Mouse (Mus musculus): ENCODE data around the gene Cadm2. TPM values are rescaled to one million over a fixed set of nuclear protein-coding genes. Genes with fewer than 3 reads are reported as not detected.
A peak's percentile ranks its signal among the peaks of the same experiment; 100 is the strongest.

Cadm2 gene
- total RNA-seq, 2 experiments from 2014 or later, result 0.20 to 1.3 TPM

DNA sequence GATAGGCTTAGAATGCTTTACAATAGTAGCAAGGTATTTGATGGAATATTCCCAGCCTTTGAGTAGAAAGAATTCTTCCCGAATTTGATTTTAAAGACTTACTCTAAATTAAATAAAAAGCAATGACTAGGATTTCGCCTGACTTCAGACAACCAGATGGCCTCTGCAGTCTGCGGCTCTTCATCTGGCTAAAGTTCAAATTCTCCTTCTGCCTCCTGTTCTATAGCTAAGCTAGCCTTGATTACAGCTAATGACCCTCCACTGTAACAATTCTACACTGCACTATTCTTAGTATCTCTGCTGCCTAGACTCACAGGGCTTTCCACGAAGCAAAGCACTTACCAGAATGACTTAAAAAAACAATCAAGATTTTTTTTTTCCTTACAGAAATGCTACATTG, 495.9 kb downstream of the Cadm2 start:
- no peak for DNase-seq

DNA sequence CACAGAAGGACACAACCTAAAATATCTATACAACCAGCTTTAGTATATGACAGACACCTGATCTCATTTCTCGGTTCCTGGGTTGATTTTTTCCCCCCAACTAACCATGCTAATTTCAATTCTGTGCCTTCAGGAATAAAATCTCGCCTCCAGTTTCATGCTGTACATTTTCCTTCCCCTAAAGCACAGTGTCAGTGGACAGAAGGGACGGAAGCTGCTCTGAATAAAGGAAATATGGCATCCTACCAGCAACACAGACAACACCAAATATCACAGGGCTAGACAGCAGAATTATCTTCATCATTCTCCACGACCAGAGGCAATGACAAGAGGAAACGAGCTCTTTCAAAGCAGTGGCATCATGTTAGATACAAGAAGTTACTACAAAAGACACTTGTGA, 498.2 kb downstream of the Cadm2 start:
- no peak for DNase-seq

DNA sequence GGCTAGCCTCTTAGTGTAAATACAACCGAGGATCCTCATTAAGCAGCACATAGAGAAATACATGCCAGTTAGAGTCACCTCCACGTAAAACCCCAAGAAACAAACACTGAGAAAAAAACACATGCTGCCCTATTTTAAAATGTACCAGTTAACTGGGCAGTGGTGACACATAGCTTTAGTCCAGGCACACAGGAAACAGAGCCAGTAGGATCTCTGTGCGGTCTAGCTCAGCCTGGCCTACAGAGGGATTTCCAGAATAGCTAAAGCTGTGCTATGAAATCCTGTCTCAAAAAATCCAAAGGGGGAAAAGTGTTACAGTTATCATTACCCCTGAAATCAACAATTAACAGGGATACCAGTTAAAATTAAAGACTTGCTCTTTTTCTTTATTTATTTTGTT, 498.9 kb downstream of the Cadm2 start:
- DNase-seq, result no peak

DNA sequence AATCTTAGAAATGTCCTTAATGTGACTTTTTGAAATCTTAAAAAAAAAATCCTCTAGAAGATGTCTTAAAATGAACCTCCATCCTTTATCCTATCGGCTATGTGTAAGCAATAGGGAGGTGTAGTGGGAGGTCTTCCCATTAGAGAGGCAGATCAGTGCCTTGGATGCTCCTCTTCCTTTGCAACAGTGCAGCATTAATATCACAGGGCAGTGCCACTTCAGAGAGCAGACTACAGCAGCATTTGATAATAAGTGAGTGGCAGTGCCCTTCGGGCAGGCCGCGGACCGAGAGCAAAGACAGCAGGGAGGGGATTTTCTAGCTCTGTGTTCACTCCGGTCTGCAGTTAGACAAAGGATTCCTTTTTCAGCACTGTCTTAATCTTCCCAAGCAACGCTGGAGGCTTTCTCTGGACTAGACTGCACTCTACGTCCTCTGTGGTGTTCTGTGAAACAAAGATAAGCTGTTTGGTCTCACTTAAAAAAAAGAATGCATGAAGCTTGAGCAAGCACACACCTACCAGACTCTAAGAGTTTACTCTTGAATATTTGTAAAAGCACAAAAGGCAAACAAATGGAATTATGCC, 514.1 kb downstream of the Cadm2 start:
- no peak for DNase-seq

DNA sequence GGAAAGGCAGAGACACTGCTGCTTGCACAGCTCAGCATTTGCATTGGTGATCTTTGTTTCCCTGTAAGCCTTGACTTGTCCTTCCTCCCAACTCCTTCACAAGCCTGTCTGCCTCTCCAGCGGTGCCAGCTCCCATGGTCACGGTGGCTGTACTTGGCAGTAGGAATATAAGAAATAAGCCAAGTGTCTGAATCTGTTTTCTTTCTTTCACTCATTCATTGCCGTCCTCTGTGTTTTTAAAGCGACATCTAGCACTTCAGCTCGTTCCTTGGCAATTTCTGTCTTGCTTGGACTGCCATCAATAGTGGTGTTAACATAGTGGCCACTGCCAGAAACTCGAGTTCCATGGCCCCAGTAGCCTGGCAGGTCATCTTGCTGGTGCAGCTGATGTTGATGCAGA, 524.0 kb downstream of the Cadm2 start:
- DNase-seq, result peak; percentile 5

DNA sequence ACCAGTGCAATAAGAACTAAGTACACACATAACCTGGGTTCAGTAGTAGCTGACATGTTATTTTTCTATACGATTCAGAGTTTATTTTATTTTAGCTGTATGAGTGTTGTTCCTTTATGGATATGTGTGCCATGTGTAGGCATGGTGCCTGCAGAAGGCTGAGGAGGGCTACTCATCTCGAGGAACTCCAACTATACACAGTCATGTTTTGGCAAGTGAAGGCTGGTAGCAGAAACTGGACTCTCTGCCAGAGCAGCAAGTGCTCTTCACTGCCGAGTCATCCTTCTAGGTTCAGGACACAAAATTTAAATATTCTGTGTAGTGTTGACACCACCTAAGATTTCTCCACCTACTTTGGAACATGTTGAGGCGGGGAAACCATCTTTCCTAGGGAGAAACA, 524.8 kb downstream of the Cadm2 start:
- DNase-seq, result no peak

DNA sequence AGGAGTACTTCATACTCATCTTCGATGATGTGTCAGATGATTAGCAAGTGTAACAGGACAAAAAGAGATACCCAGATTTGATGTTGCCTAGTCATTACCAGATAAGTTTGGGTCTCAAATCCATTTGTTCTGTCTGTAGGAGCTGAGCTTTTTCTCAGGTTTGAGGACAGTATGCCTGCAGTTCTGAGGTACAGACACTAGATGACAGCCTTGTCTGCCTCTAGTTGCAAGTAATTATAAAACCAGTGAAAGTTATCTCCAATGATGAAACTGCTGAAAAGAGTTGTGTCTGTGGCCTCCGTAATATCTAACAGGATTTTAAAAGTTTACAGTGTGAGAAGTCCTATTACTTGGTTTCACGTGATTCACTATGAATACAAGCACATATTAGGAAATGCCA, 531.0 kb downstream of the Cadm2 start:
- DNase-seq, result no peak

DNA sequence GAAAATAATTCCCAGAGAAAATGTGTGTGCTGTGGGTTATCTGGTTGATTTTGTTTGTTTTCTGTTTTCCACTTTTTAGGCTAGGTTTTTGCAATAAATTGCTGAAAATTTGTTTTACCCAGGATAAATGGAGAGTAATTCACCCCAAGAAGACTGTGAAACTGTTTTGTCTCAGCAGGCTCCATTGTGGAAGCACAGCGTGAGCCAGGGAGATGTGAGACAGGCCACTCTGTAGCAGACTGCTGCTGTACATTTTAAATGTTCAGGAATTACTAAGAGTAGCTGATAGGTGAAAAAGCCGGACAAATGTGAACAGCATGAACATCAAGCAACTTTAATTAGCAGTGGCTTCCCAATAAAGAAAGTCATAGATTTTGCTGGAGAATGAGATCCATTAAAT, 541.4 kb downstream of the Cadm2 start:
- no peak for DNase-seq

DNA sequence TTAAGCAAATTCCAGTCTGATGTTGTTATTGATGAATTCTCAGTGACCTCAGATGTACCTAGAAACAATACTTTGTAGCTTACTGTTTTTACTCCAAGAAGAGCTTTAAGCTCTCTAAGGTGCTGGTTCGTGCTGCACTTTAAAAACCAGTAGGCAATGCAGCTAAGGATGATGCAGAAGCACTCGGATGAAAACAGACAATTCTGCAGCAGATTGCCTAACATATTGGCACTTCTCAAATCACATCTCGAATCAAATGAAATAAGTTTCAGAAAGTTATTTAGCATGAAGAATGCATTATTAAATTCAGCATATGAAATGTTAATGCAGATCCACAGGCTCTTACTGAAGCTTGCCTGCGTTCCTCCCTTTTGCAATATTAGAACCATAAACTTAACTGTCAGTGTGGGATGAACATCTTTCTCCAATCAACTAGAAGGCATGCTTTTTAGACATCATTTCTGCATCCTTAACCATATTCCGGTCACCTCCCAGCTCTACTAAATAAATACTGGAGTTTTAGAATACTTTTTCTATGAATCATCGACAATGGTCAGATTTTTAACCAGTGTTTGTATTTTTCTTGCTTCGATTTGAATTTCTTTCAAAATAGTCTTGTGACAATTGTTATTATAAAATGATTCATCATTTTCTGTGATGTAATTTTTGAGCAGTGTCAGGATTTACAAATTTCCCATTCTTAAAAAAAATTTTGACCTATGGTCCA, 544.4 kb downstream of the Cadm2 start:
- no peak for DNase-seq

DNA sequence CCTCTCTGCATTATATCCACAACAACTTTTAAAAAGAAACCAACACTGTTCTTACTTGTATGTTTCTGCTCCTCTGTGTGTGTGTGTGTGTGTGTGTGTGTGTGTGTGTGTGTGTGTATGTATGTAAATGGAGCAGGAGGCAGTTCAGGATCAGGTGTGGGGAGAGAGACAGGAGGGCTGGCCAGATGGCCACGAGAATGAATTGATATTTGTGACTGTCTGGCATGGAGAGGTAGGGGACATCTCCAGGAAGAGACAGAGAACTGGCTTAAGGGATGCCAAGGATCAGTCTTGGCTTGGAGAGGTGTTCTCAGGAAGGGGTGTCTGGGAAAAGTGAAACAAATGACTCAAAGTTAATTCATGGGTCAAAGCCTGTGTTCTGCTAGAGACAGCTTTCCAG, 552.2 kb downstream of the Cadm2 start:
- DNase-seq, result no peak

DNA sequence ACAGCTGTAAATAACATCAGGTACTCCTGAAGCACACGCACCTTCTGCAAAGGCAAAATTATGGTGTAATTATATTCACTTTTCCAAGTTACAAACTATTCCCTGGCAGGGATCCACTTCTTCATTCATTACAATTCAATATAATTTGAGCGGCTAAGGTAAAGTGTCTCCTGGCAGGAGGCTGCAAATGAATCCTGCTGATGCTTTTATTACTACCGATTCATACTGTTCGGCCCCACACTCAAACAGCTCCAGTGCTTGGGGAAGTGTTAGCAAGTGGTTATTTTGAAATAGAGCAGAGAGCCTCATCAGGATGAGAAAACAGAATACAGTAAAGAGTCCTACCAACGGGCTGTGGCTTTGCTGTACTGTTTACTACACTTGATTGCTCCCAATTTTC, 589.8 kb downstream of the Cadm2 start:
- no peak for DNase-seq

DNA sequence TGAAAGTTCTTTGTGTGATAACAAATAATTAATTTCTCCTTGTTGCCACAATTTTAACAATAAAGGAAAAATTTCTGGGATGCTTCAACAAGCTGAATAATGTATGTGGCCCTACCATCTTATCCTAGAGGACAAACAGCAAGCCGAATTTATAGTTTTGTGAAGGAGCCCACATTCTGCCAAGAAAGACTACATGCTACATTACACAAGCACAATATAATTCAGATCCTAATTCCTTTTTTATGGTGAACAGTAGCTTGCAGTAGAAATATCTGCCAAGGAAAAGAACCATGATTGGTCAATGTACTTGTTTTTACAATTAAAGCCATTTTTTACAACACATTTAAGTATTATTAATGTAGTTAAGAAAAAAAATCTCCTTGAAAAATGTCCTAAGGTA, 600.9 kb downstream of the Cadm2 start:
- DNase-seq, result no peak

DNA sequence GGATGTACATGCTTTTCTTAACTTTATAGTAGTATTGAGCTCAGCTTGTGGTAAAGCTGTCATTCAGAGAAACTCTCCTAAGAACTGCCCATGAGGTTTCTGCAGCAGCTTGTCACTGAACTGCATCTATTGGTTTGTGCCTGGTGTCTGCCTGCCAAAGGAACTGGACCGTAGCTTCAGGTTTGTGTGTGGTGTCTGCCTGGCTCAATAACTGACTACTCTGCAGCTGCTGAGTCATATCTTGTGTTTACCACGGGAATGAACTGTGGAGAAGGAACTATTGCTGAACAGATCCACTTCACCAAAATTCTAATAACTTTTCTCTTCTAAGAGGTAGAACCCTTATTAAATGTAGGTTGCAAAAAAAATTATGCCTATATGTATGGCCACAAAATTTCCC, 603.0 kb downstream of the Cadm2 start:
- DNase-seq, result no peak

DNA sequence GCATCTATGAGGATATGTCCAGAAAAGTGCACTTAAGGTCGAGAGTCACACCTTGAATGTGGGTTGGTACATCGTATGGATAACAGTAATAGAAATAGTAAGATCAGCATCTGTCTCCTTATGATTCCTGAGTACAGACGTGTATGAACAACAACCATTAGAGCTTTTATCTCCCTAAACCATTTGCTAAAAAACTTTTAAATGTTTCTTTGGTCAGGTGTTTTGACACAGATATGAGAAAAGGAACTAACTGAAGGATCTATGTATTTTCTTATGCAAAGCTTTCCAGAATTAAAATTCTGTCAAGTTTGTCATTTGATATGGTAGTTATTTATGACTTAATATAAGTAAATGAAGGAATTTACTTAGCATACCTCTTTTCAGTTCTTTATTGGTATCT, 617.5 kb downstream of the Cadm2 start:
- no peak for DNase-seq

DNA sequence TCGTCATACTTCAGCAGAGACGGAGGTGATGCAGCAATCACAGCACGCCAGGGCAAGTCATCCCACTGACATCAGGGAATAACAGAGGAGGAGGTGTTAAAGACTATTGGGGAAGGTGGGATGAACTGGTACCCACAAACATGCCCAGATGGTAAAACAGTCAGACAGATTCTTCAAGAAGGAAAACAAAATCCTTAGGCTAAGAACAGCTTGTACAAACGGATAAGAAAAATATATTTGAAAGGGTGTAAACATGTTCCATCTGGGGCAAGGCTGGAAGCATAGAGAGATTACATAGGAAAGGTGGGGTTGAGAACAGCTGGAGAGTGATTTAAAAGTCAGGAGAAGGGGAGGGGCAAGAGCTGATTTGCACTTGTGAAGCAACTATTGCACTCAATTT, 619.0 kb downstream of the Cadm2 start:
- DNase-seq, result no peak

DNA sequence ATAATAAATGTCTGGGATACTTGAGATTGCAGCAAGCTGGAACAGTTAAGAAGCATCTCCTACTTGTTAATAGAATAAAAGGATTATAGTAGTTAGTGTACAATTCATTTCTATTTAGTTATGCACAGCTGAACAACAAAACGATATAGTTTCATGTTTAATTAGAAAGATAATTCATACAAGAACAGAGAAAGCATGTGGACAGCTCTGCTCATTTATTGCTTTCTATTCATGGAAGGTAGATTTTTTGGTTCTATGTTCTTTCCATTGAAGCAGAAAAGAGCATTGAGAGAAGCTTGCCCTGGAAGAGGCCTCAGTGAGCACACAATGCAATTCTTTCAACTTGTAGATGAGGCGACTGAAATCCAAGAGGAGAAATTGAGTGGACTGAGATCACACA, 623.2 kb downstream of the Cadm2 start:
- no peak for DNase-seq

DNA sequence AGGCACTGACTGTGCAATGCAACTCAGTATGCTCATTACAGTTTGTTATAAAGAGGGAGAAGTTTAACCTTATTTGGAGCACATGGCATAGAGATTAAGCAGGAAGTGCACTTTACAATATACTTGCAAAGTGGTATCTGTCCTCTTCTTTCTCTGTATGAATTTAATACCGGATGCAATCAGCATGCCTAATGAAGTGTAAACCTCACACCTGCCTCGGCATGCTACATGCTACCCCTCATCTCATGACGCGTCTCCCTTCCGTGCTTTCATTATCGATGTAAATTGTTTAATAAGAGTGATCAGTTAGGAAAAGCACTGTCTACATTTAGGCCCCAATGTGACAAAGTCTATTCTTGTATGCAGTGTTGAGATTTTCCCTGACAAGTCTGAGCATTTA, 633.0 kb downstream of the Cadm2 start:
- DNase-seq, result no peak

DNA sequence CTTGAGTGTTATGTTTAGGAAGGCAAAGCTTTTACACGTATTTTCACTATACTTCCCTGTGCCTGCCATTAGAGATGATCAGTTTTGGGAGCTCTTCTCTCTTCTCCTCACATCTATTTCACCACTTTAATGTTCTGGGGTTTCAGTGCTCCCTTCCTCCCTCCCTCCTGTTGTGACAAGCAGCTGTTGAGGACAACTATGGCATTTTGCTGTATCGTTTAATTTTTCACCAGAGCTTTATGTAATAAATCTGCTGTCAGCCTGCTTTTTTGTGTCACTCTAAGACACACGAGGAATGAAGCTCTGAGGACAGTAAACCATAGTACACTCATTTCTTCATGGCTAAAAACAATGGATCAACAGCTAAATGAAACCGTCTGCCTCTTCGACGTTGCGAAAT, 633.8 kb downstream of the Cadm2 start:
- no peak for DNase-seq

DNA sequence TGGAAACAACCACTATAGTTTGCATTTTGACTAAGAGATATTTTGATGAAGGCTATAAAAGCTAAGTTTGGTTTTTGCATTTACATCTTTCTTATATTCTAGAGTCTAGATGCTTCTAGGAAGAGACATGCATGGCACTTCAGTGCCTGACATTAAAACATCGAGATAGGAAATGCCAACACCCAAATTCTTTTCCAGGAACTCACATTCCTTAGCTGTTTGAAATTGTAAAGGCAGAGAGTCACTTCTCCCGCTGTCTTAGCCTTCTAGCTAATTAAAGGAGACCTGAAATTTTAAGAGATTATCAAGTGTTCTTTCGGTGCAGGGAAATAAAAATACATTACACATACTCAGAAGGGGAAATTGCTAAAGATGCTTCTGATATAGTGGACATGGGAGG, 649.8 kb downstream of the Cadm2 start:
- DNase-seq, result no peak

DNA sequence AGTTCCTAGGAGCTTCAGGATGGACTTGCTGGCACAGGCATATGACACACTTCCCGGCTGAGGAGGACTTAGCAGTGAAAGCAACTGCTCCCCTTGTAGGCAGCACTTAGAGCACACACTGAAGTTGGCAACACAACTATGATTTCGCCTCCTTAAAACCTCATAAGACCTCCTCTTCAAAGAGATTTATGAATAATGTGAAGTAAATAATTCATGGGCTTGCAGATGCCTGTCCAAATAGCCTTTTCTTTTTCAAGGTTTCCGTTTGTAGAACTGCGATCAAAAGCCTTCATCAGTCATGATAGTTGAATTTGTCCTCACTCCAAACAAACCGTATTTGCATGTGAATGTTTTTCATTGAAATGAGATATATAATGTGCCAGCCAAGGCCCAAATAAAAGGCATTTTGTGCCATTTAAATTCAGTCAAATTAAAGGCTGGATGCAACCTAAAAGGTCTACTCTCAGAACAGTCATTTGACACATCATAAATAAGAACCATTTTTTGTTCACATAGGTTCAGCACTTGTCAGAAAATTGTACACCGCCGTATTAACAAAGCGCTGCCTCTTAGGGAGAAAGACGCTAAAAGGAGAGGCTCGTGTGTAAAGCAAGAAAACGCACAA, 651.1 kb downstream of the Cadm2 start:
- DNase-seq, result no peak

DNA sequence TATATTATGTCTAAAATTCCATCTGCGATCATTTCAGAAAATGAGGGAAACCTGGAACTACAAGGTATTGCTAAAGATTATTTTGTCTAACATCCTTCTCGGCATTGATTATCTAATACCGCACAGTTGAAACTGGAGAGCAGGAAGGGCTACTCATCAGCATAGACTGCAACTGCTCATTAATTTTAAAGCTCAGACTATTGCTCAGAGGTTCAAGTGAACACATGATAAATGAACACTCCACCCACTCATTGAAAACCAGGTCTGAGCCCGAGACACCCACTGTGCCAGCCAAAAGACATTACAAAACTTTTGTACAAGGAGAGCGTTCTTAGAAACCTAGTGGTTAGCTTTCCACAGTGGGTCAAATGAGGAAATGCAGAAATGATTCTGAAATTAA, 652.4 kb downstream of the Cadm2 start:
- no peak for DNase-seq

DNA sequence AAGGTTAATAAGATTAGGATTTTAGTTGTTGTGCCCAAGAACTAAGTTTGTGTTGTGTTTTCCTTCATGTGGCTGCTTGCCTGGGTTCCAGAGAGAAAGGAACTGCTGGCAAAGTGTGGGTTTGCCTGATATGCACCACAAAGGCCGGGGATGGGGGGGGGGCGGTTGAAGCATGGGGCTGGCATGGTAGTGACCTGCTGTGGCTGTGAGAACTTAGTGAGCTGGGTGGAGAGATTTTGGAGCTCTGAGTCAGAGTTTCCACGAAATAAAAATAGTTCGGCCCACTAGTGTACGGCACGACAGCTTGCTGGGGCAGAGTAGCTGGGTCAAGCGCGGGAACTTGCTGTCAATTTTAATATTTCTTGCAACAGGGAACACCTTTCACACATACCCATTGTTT, 653.0 kb downstream of the Cadm2 start:
- no peak for DNase-seq

DNA sequence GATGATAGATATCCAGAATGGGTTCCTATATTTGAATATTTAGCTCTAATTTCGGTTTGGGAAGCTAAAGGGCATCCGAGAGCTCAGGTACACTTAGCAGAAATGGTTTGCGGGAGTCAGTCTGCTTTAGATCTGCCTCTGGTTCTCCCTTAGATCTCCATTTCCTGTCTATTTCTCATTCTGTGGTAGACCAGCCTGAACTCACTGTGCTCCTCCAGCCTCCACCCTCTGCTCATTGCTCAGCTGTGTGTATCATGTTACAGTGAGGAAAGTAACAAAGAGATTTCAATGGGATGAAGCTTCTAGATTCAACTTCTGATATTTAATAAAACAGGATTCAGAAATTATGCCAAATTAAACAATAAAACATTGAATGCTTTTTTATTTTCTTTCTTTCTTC, 661.6 kb downstream of the Cadm2 start:
- DNase-seq, result no peak

DNA sequence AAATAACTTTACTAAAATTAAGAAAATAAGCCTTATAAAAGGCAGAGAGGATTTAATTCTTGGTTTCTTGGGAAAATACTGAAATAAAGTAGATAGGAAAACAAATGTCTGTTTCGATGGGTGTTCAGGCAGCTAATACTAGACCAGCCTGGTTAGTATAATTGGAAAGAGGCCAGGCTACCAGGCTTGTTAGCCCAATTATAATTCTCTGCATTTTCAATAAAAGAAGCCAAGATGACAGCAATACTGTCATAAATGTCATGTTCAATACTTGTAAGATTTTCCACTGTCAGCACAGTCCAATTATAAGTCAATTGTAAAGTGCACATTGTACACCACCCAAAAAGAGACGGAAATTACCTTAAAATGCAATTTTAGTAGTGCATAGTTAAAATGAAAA, 664.8 kb downstream of the Cadm2 start:
- DNase-seq, result no peak

Measured in gastrocnemius, postnatal 25 days (tissue).